Mouse (Mus musculus): ENCODE data around the gene Efcab11. TPM values are rescaled to one million over a fixed set of nuclear protein-coding genes. Genes with fewer than 3 reads are reported as not detected.
"Not testable (repeated sequence)": the region's sequence is repeated elsewhere in the genome, so short reads cannot be mapped to it uniquely, and the experiment has no call there.

Efcab11 gene
- polyA plus RNA-seq, 1 experiment: 0.84 TPM

- 98% methylated on average over 1 of the region's 1 CpGs for WGBS
- no peak for DNase-seq
- H3K27me3 ChIP-seq (ENCODE audit: control insufficient read depth, insufficient read depth, low read length): no peaks in the 10 kb centered on the region
- H3K4me3 ChIP-seq (replicated peaks; ENCODE audit: insufficient read depth, low read depth, low read length): no peak overlapping the region
- TF ChIP-seq CTCF (IDR thresholded peaks at IDR 0.05; ENCODE audit: borderline replicate concordance, insufficient read depth, low read depth, low read length) (no peak), POLR2A (IDR thresholded peaks at IDR 0.05; ENCODE audit: borderline replicate concordance, insufficient read depth, low read length) (no peak)
- no peak overlapping the region for H3K27ac ChIP-seq (ENCODE audit: insufficient read depth, low read length)
- peaks cover 3% of the 10 kb centered on the region; the same call in 1 of the 2 replicates for H3K4me1 ChIP-seq (ENCODE audit: control insufficient read depth, insufficient read depth, low read length)
Measured at GRCm38 (mm10) chr12:99833476-99833875, 50.8 kb downstream of the Efcab11 start.

GRCm38 (mm10) chr12:99822591-99822990 is 61.6 kb downstream of the Efcab11 start:
- TF ChIP-seq POLR2A (IDR thresholded peaks at IDR 0.05; ENCODE audit: borderline replicate concordance, insufficient read depth, low read length) (no peak), CTCF (IDR thresholded peaks at IDR 0.05; ENCODE audit: borderline replicate concordance, insufficient read depth, low read depth, low read length) (no peak)
- Histone ChIP-seq H3K4me3 (replicated peaks; ENCODE audit: insufficient read depth, low read depth, low read length) (no peak overlapping the region), H3K27me3 (ENCODE audit: control insufficient read depth, insufficient read depth, low read length) (no peaks in the 10 kb centered on the region; the same call in 1 of the 2 replicates), H3K27ac (ENCODE audit: insufficient read depth, low read length) (no peak overlapping the region), H3K4me1 (ENCODE audit: control insufficient read depth, insufficient read depth, low read length) (peaks cover 3% of the 10 kb centered on the region; the same call in 1 of the 2 replicates)
- WGBS: 91% methylated on average over 4 of the region's 4 CpGs
- no peak for DNase-seq

- no peak for DNase-seq
- H3K27ac ChIP-seq (ENCODE audit: insufficient read depth, low read length): no peak overlapping the region
- TF ChIP-seq CTCF (IDR thresholded peaks at IDR 0.05; ENCODE audit: borderline replicate concordance, insufficient read depth, low read depth, low read length) (no peak), POLR2A (IDR thresholded peaks at IDR 0.05; ENCODE audit: borderline replicate concordance, insufficient read depth, low read length) (no peak)
- WGBS: 41% methylated on average over 12 of the region's 12 CpGs
- no peak overlapping the region for H3K4me3 ChIP-seq (replicated peaks; ENCODE audit: insufficient read depth, low read depth, low read length)
- H3K27me3 ChIP-seq (ENCODE audit: control insufficient read depth, insufficient read depth, low read length): no peaks in the 10 kb centered on the region; the same call in 1 of the 2 replicates
- H3K4me1 ChIP-seq (ENCODE audit: control insufficient read depth, insufficient read depth, low read length): peaks cover 3% of the 10 kb centered on the region; the same call in 1 of the 2 replicates
Measured at GRCm38 (mm10) chr12:99821309-99821934, 62.8 kb downstream of the Efcab11 start.

DNA sequence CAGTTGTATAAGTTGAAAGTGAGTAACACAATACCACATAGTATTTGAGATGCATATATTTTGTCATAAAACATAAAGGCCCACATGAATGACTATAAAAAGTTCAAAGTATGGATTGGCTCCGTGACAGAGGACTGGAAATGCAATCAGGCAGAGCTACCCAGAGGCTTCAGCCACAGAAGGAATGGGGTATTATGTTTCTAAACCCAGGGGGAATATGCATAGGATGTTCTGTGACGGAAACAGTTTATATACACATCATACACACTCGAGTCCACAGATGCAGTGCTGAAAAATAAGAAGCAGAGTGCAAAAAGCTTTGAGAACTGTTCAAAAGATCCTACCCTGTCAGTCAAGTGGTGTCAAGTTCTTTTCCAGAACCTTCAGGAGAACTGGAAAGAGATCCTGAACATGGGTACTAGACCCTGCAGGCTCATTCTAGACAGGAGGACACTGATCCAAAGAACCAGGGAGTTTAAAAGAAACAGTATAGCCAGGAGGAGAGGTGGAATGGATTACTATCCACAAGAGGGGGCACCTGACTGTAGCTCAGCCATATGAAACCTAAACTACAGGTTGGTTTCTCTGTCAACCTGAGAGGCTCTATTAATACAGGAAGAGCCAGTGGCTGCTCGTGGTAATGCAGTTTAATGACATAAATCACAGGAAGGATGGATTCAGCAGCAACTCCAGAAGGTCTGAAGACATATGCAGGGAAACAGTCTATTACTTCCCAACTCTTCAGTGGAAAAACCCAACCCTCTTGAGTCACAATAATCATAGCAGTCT is 64.9 kb downstream of the Efcab11 start:
- Histone ChIP-seq H3K4me3 (replicated peaks; ENCODE audit: insufficient read depth, low read depth, low read length) (no peak overlapping the region), H3K27ac (ENCODE audit: insufficient read depth, low read length) (no peak overlapping the region), H3K27me3 (ENCODE audit: control insufficient read depth, insufficient read depth, low read length) (no peaks in the 10 kb centered on the region; the same call in 1 of the 2 replicates), H3K4me1 (ENCODE audit: control insufficient read depth, insufficient read depth, low read length) (peaks cover 3% of the 10 kb centered on the region; the same call in 1 of the 2 replicates)
- TF ChIP-seq POLR2A (IDR thresholded peaks at IDR 0.05; ENCODE audit: borderline replicate concordance, insufficient read depth, low read length) (no peak), CTCF (IDR thresholded peaks at IDR 0.05; ENCODE audit: borderline replicate concordance, insufficient read depth, low read depth, low read length) (no peak)
- DNase-seq: no peak
- 75% methylated on average over 4 of the region's 4 CpGs for WGBS

- H3K4me3 ChIP-seq (replicated peaks; ENCODE audit: insufficient read depth, low read depth, low read length); H3K4me1 ChIP-seq (ENCODE audit: control insufficient read depth, insufficient read depth, low read length); DNase-seq; H3K27me3 ChIP-seq (ENCODE audit: control insufficient read depth, insufficient read depth, low read length); H3K27ac ChIP-seq (ENCODE audit: insufficient read depth, low read length): not testable (repeated sequence)
- WGBS: 96% methylated on average over 16 of the region's 16 CpGs
Measured at GRCm38 (mm10) chr12:99818006-99818405, 66.2 kb downstream of the Efcab11 start.

DNA sequence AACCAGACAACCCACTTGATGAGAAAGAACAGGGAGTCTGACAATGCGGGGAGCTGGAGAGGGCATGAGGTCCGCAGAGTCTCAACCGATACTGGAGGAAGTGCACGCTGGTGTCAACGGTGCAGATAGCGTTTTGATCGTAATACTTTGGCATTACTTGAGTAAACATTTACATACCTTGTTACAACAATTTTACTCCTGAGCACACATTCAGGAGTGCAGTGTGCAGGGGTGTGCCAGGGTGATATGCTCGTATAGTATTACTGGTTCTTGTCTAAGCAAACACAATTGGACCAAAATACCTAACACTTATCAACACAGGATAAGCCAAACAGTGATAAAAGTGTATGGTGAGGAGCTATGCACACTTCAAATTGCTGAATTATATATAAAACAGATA is 69.0 kb downstream of the Efcab11 start:
- Histone ChIP-seq H3K27ac (ENCODE audit: insufficient read depth, low read length) (no peak overlapping the region), H3K4me3 (replicated peaks; ENCODE audit: insufficient read depth, low read depth, low read length) (no peak overlapping the region), H3K27me3 (ENCODE audit: control insufficient read depth, insufficient read depth, low read length) (no peaks in the 10 kb centered on the region), H3K4me1 (ENCODE audit: control insufficient read depth, insufficient read depth, low read length) (no peaks in the 10 kb centered on the region)
- TF ChIP-seq POLR2A (IDR thresholded peaks at IDR 0.05; ENCODE audit: borderline replicate concordance, insufficient read depth, low read length): no peak
- TF ChIP-seq CTCF (IDR thresholded peaks at IDR 0.05; ENCODE audit: borderline replicate concordance, insufficient read depth, low read depth, low read length): no peak
- DNase-seq: no peak
- 97% methylated on average over 8 of the region's 8 CpGs for WGBS

DNA sequence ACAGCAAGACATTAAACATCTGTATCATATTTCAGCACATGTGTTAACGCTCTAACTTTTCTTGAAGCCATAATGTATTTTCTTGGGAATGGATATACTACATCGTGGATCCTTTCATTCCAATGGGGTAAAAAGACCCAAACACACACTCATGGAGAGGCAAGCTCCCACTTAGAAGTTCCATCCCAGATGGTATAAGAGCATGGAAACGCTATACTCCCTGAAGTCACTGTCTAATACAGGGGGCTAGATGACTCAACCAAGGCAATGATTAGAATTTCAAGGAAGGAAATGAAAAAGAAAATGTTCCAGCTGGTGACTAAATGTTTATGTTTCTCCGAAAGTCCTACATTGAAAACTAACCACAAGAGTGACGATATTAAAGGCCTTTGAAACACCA is 76.3 kb downstream of the Efcab11 start:
- no peak for DNase-seq
- no peak for TF ChIP-seq CTCF (IDR thresholded peaks at IDR 0.05; ENCODE audit: borderline replicate concordance, insufficient read depth, low read depth, low read length)
- TF ChIP-seq POLR2A (IDR thresholded peaks at IDR 0.05; ENCODE audit: borderline replicate concordance, insufficient read depth, low read length): no peak
- H3K4me3 ChIP-seq (replicated peaks; ENCODE audit: insufficient read depth, low read depth, low read length): no peak overlapping the region
- H3K4me1 ChIP-seq (ENCODE audit: control insufficient read depth, insufficient read depth, low read length): no peaks in the 10 kb centered on the region
- H3K27me3 ChIP-seq (ENCODE audit: control insufficient read depth, insufficient read depth, low read length): no peaks in the 10 kb centered on the region
- H3K27ac ChIP-seq (ENCODE audit: insufficient read depth, low read length): no peak overlapping the region
- 97% methylated on average over 5 of the region's 5 CpGs for WGBS

GRCm38 (mm10) chr12:99806741-99807140 is 77.5 kb downstream of the Efcab11 start:
- H3K27me3 ChIP-seq (ENCODE audit: control insufficient read depth, insufficient read depth, low read length); DNase-seq; H3K4me3 ChIP-seq (replicated peaks; ENCODE audit: insufficient read depth, low read depth, low read length); H3K4me1 ChIP-seq (ENCODE audit: control insufficient read depth, insufficient read depth, low read length); H3K27ac ChIP-seq (ENCODE audit: insufficient read depth, low read length): not testable (repeated sequence)
- 92% methylated on average over 7 of the region's 7 CpGs for WGBS
